Mouse (Mus musculus): ENCODE results near the gene Chit1.
A peak's percentile ranks its signal among the peaks of the same experiment; 100 is the strongest.

GRCm38 (mm10) chr1:134196386-134196785 lies 85.3 kb downstream of the Chit1 start:
- no peak for TF ChIP-seq POLR2A (IDR thresholded peaks at IDR 0.05; ENCODE audit: low read depth, low read length)
- TF ChIP-seq CTCF (IDR thresholded peaks at IDR 0.05; ENCODE audit: extremely low read depth, insufficient read length, insufficient replicate concordance, low read depth, low read length): peak; percentile 82
